Mouse (Mus musculus): ENCODE results near the gene Dnajb3.

DNA sequence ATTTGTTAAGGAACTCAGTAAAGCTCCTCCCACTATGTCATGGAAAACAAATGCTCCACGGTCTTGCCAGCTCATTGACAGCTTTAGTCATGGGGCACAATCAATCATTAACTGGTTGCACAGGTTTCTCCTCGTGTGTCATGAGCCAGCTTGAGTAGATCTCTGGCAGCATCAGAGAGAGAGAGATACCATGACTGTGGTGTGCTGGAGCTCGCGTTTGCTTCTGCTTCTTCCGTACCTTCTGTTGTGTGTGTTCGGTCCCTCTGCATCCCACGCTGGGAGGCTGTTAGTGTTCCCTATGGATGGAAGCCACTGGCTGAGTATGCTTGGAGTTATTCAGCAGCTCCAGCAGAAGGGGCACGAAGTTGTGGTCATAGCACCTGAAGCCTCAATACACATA is 6.2 kb upstream of the Dnajb3 start, which contains the start of gene Ugt1a1:
- TF ChIP-seq CTCF (IDR thresholded peaks at IDR 0.05; ENCODE audit: low read depth, low read length): no peak
- TF ChIP-seq TAL1 (conservative IDR thresholded peaks at IDR 0.05; ENCODE audit: low read depth, low read length): no peak
- no peak for TF ChIP-seq GATA1 (IDR thresholded peaks at IDR 0.05; ENCODE audit: borderline replicate concordance, low read length)
- no peak for TF ChIP-seq GATA2 (IDR thresholded peaks at IDR 0.05; ENCODE audit: borderline replicate concordance, low read depth, low read length)

Data from G1E (cell line).